Mouse (Mus musculus) T-cell, adult 2 months (primary cell): Measurements from ENCODE around the gene Pacsin2.
"Not testable (repeated sequence)": the region's sequence is repeated elsewhere in the genome, so short reads cannot be mapped to it uniquely, and the experiment has no call there.

ENCODE experiments used
- DNase-seq: peaks from one replicate; pipeline ENCODE4 v3.0.0; 2022; ENCODE audit warnings: low spot score

The Pacsin2 gene

GRCm38 (mm10) chr15:83374076-83374475 lies 90.3 kb downstream of the Pacsin2 start:
- DNase-seq: no peak

GRCm38 (mm10) chr15:83368702-83369101 lies 95.7 kb downstream of the Pacsin2 start:
- not testable (repeated sequence) for DNase-seq

GRCm38 (mm10) chr15:83368261-83368660 lies 96.1 kb downstream of the Pacsin2 start:
- DNase-seq: no peak

GRCm38 (mm10) chr15:83366933-83367552 lies 97.4 kb downstream of the Pacsin2 start:
- DNase-seq: peak; percentile 70

GRCm38 (mm10) chr15:83365697-83366096 lies 98.7 kb downstream of the Pacsin2 start:
- DNase-seq: no peak

- DNase-seq: no peak
Observed at GRCm38 (mm10) chr15:83364194-83364593, 100.2 kb downstream of the Pacsin2 start.

GRCm38 (mm10) chr15:83362813-83363212 lies 101.6 kb downstream of the Pacsin2 start:
- not testable (repeated sequence) for DNase-seq

- DNase-seq: not testable (repeated sequence)
Observed at GRCm38 (mm10) chr15:83360899-83361298, 103.5 kb downstream of the Pacsin2 start.

GRCm38 (mm10) chr15:83360140-83360539 lies 104.3 kb downstream of the Pacsin2 start:
- DNase-seq: no peak

GRCm38 (mm10) chr15:83358476-83358875 lies 105.9 kb downstream of the Pacsin2 start:
- DNase-seq: no peak

GRCm38 (mm10) chr15:83351546-83351945 lies 112.9 kb downstream of the Pacsin2 start:
- DNase-seq: no peak

- DNase-seq: no peak
Observed at GRCm38 (mm10) chr15:83350859-83351258, 113.5 kb downstream of the Pacsin2 start.

- peak; percentile 85 for DNase-seq
Observed at GRCm38 (mm10) chr15:83349954-83350711, 114.3 kb downstream of the Pacsin2 start, which contains the start of gene Arfgap3. Arfgap3 (minus strand) TSS chr15:83350247.

- no peak for DNase-seq
Observed at GRCm38 (mm10) chr15:83349225-83349953, 115.0 kb downstream of the Pacsin2 start.

- DNase-seq: no peak
Observed at GRCm38 (mm10) chr15:83348747-83349146, 115.7 kb downstream of the Pacsin2 start.

- DNase-seq: no peak
Observed at GRCm38 (mm10) chr15:83345898-83346529, 118.4 kb downstream of the Pacsin2 start.

GRCm38 (mm10) chr15:83344956-83345355 lies 119.5 kb downstream of the Pacsin2 start:
- DNase-seq: no peak

GRCm38 (mm10) chr15:83344157-83344556 lies 120.2 kb downstream of the Pacsin2 start:
- no peak for DNase-seq

- no peak for DNase-seq
Observed at GRCm38 (mm10) chr15:83338908-83339307, 125.5 kb downstream of the Pacsin2 start.

GRCm38 (mm10) chr15:83337903-83338870 lies 126.2 kb downstream of the Pacsin2 start:
- DNase-seq: no peak

GRCm38 (mm10) chr15:83332373-83332772 lies 132.0 kb downstream of the Pacsin2 start:
- no peak for DNase-seq
